Mouse (Mus musculus): ENCODE results near the gene Tubb5. TPM values are rescaled to one million over a fixed set of nuclear protein-coding genes. Genes with fewer than 3 reads are reported as not detected.

Tubb5 gene
- polyA plus RNA-seq, 1 experiment: 56.9 TPM

GRCm38 (mm10) chr17:35813653-35814052, 24.5 kb downstream of the Tubb5 start:
- no peaks in the 10 kb centered on the region for H3K9me3 ChIP-seq (ENCODE audit: control insufficient read depth, low read length)
- no peaks in the 10 kb centered on the region for H3K36me3 ChIP-seq (ENCODE audit: control insufficient read depth)
- TF ChIP-seq GATA1 (IDR thresholded peaks at IDR 0.05; ENCODE audit: low read length) (no peak), TAL1 (IDR thresholded peaks at IDR 0.05; ENCODE audit: low read length) (no peak)
- H3K27me3 ChIP-seq (ENCODE audit: control insufficient read depth): no peaks in the 10 kb centered on the region
- no peak overlapping the region for H3K4me3 ChIP-seq (replicated peaks)
- H3K4me1 ChIP-seq (ENCODE audit: control insufficient read depth): peaks cover 9% of the 10 kb centered on the region

- H3K27me3 ChIP-seq (ENCODE audit: control insufficient read depth): no peaks in the 10 kb centered on the region
- H3K36me3 ChIP-seq (ENCODE audit: control insufficient read depth): no peaks in the 10 kb centered on the region
- TF ChIP-seq GATA1 (IDR thresholded peaks at IDR 0.05; ENCODE audit: low read length): no peak
- no peak for TF ChIP-seq TAL1 (IDR thresholded peaks at IDR 0.05; ENCODE audit: low read length)
- peaks cover 11% of the 10 kb centered on the region for H3K4me1 ChIP-seq (ENCODE audit: control insufficient read depth)
- H3K4me3 ChIP-seq (replicated peaks): no peak overlapping the region
- no peaks in the 10 kb centered on the region for H3K9me3 ChIP-seq (ENCODE audit: control insufficient read depth, low read length)
Measured at GRCm38 (mm10) chr17:35813245-35813647, 24.9 kb downstream of the Tubb5 start.

- Histone ChIP-seq H3K4me1 (ENCODE audit: control insufficient read depth) (peaks cover 12% of the 10 kb centered on the region), H3K36me3 (ENCODE audit: control insufficient read depth) (no peaks in the 10 kb centered on the region)
Measured at GRCm38 (mm10) chr17:35812736-35813135, 25.4 kb downstream of the Tubb5 start.

GRCm38 (mm10) chr17:35812307-35812706, 25.8 kb downstream of the Tubb5 start:
- Histone ChIP-seq H3K4me3 (replicated peaks) (no peak overlapping the region), H3K4me1 (ENCODE audit: control insufficient read depth) (peaks cover 13% of the 10 kb centered on the region), H3K27me3 (ENCODE audit: control insufficient read depth) (no peaks in the 10 kb centered on the region), H3K9me3 (ENCODE audit: control insufficient read depth, low read length) (no peaks in the 10 kb centered on the region), H3K36me3 (ENCODE audit: control insufficient read depth) (no peaks in the 10 kb centered on the region)
- TF ChIP-seq GATA1 (IDR thresholded peaks at IDR 0.05; ENCODE audit: low read length) (no peak), TAL1 (IDR thresholded peaks at IDR 0.05; ENCODE audit: low read length) (no peak)

More at GRCm38 (mm10) chr17:35812736-35813135, 25.4 kb downstream of the Tubb5 start:
- no peak overlapping the region for H3K4me3 ChIP-seq (replicated peaks)
- no peak for TF ChIP-seq TAL1 (IDR thresholded peaks at IDR 0.05; ENCODE audit: low read length)
- no peaks in the 10 kb centered on the region for H3K9me3 ChIP-seq (ENCODE audit: control insufficient read depth, low read length)
- no peaks in the 10 kb centered on the region for H3K27me3 ChIP-seq (ENCODE audit: control insufficient read depth)

GRCm38 (mm10) chr17:35810900-35811648, 27.0 kb downstream of the Tubb5 start:
- peaks cover 13% of the 10 kb centered on the region for H3K4me1 ChIP-seq (ENCODE audit: control insufficient read depth)
- H3K36me3 ChIP-seq (ENCODE audit: control insufficient read depth): no peaks in the 10 kb centered on the region
- no peaks in the 10 kb centered on the region for H3K27me3 ChIP-seq (ENCODE audit: control insufficient read depth)
- no peak overlapping the region for H3K4me3 ChIP-seq (replicated peaks)
- H3K9me3 ChIP-seq (ENCODE audit: control insufficient read depth, low read length): no peaks in the 10 kb centered on the region
- no peak for TF ChIP-seq TAL1 (IDR thresholded peaks at IDR 0.05; ENCODE audit: low read length)
- no peak for TF ChIP-seq GATA1 (IDR thresholded peaks at IDR 0.05; ENCODE audit: low read length)

- Histone ChIP-seq H3K36me3 (ENCODE audit: control insufficient read depth) (no peaks in the 10 kb centered on the region), H3K4me3 (replicated peaks) (no peak overlapping the region), H3K27me3 (ENCODE audit: control insufficient read depth) (no peaks in the 10 kb centered on the region), H3K9me3 (ENCODE audit: control insufficient read depth, low read length) (no peaks in the 10 kb centered on the region), H3K4me1 (ENCODE audit: control insufficient read depth) (peaks cover 13% of the 10 kb centered on the region)
- no peak for TF ChIP-seq GATA1 (IDR thresholded peaks at IDR 0.05; ENCODE audit: low read length)
- no peak for TF ChIP-seq TAL1 (IDR thresholded peaks at IDR 0.05; ENCODE audit: low read length)
Measured at GRCm38 (mm10) chr17:35809395-35809794, 28.7 kb downstream of the Tubb5 start.

- peaks cover 10% of the 10 kb centered on the region for H3K4me1 ChIP-seq (ENCODE audit: control insufficient read depth)
- H3K4me3 ChIP-seq (replicated peaks): no peak overlapping the region
- H3K27me3 ChIP-seq (ENCODE audit: control insufficient read depth): no peaks in the 10 kb centered on the region
- no peaks in the 10 kb centered on the region for H3K9me3 ChIP-seq (ENCODE audit: control insufficient read depth, low read length)
- TF ChIP-seq GATA1 (IDR thresholded peaks at IDR 0.05; ENCODE audit: low read length): no peak
- no peak for TF ChIP-seq TAL1 (IDR thresholded peaks at IDR 0.05; ENCODE audit: low read length)
- H3K36me3 ChIP-seq (ENCODE audit: control insufficient read depth): no peaks in the 10 kb centered on the region
Measured at GRCm38 (mm10) chr17:35808073-35808472, 30.0 kb downstream of the Tubb5 start.

- TF ChIP-seq GATA1 (IDR thresholded peaks at IDR 0.05; ENCODE audit: low read length) (no peak), TAL1 (IDR thresholded peaks at IDR 0.05; ENCODE audit: low read length) (no peak)
- Histone ChIP-seq H3K9me3 (ENCODE audit: control insufficient read depth, low read length) (no peaks in the 10 kb centered on the region), H3K36me3 (ENCODE audit: control insufficient read depth) (no peaks in the 10 kb centered on the region), H3K27me3 (ENCODE audit: control insufficient read depth) (no peaks in the 10 kb centered on the region), H3K4me3 (replicated peaks) (no peak overlapping the region), H3K4me1 (ENCODE audit: control insufficient read depth) (peaks cover 4% of the 10 kb centered on the region)
Measured at GRCm38 (mm10) chr17:35803858-35804399, 34.2 kb downstream of the Tubb5 start.

GRCm38 (mm10) chr17:35803020-35803419, 35.1 kb downstream of the Tubb5 start:
- no peak overlapping the region for H3K4me3 ChIP-seq (replicated peaks)
- TF ChIP-seq TAL1 (IDR thresholded peaks at IDR 0.05; ENCODE audit: low read length) (no peak), GATA1 (IDR thresholded peaks at IDR 0.05; ENCODE audit: low read length) (no peak)
- peaks cover 2% of the 10 kb centered on the region for H3K4me1 ChIP-seq (ENCODE audit: control insufficient read depth)
- H3K36me3 ChIP-seq (ENCODE audit: control insufficient read depth): no peaks in the 10 kb centered on the region
- H3K27me3 ChIP-seq (ENCODE audit: control insufficient read depth): no peaks in the 10 kb centered on the region
- H3K9me3 ChIP-seq (ENCODE audit: control insufficient read depth, low read length): peaks cover 6% of the 10 kb centered on the region
